Mouse (Mus musculus): ENCODE results near the gene Scn5a. TPM values are rescaled to one million over a fixed set of nuclear protein-coding genes. Genes with fewer than 3 reads are reported as not detected.

Scn5a gene
- total RNA-seq (2023) = not detected

DNA sequence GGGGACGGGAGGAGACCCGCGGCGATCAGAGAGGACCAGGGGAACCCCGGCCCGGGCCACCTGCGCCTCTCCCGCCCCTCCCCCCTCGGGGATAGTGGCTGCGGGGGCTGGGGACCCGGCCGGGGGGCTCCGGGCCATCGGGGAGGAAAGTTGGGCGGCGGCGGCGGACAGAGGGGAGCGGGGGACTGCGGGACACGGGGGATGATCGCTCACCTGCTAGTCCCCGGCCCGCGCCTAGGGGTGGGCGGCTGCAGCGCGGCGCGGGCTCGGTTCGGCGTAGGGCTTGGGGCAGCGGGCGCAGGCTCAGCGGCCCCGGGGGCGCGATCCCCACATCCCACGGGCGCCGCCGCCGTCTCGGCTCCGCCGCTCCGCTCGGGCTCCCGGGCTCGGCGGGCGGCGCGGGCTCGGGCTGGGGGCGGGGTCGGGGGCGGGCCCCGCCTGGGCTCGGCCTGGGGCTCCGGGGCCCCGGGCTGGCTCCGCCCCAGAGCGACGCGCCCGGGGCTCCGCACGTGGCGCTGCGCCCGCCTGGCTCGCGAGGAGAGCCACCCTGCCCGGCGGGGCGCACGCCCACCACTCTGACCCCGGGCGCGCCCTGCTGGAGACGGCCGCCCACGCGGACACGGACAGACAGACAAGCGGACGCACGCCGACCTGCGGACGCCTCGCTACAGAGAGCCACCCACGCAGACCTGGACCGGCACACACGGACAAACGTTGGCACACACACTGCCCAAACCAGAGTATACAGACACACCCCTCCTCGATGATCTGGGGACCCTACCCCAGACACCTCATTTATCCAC lies at the start of gene Scn5a:
Gene Scn5a, minus strand, starts transcription at position 381 of the 803 bp plus-strand sequence.

DNA sequence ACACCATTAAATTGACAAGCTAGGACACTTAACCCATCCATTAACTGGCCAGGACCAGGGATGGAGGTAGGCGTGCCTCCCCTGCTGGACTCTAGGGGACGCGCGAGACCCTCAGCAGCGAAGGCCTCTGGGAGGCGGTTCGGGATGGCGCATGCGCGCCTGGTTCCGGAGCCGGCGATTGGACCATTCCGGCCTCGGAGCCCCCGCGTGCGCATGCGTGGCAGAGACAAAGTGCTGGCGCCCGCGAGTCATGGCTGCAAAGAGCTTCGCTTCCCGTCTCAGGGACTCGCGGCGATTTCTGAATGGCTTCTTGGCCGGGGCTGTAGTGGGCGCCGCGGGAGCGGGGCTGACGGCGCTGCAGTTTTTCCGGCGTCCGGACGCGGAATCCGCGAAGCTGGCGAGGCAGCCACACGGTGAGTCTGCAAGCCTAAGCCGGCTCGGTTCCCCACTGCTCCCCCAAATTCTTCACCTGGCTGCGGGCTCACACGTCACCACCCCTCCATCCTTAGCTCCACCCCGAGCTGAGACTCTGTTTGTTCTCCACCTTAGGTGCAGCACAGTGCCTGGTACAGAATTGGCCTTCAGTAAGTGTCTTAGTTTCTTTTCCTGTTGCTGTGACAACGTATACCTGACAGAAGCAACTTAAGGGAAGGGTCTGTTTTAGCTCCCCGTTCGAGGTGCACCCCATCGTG lies 133.9 kb downstream of the Scn5a start, which contains the start of gene Exog:
Gene Exog, plus strand, starts transcription at position 206 of the 692 bp plus-strand sequence.

Other genes with a start within 250 kb of the Scn5a start
- 10 to 100 TPM; 47.4 to 49.3 TPM for gene Acaa1a, start 239.3 kb downstream of the Scn5a start, total RNA-seq (2023)
- 10 to 100 TPM; 71.1 to 86.1 TPM for gene Myd88, start 237.6 kb downstream of the Scn5a start, total RNA-seq (2023)
- 1 to 10 TPM in 1 of 2 experiments, under 1 TPM in 1; 0.97 to 1.1 TPM for gene Xylb, start 221.6 kb downstream of the Scn5a start, total RNA-seq (2023)
- gene Slc22a14, start 213.5 kb downstream of the Scn5a start, total RNA-seq (2023) = not detected
- 1 to 10 TPM; 1.2 to 1.6 TPM for gene Acvr2b, start 176.9 kb downstream of the Scn5a start, total RNA-seq (2023)
- 1 to 10 TPM; 3.8 to 4.0 TPM for gene Exog, start 134.1 kb downstream of the Scn5a start, total RNA-seq (2023)
- not detected for gene Scn10a, start 140.3 kb upstream of the Scn5a start, total RNA-seq (2023)
- not detected for gene Scn11a, start 246.4 kb upstream of the Scn5a start, total RNA-seq (2023)

Data from neutrophil, adult 83 days (primary cell).